Mouse (Mus musculus): ENCODE measurements around the gene Tmed5. TPM values are rescaled to one million over a fixed set of nuclear protein-coding genes. Genes with fewer than 3 reads are reported as not detected.

Tmed5 gene
- polyA plus RNA-seq, 1 experiment = 61.1 TPM

- TF ChIP-seq POLR2A (IDR thresholded peaks at IDR 0.05; ENCODE audit: low read depth, low read length) = no peak
- TF ChIP-seq CTCF (IDR thresholded peaks at IDR 0.05; ENCODE audit: borderline replicate concordance, insufficient read depth, low read length) = no peak
- Histone ChIP-seq H3K27ac (ENCODE audit: insufficient read depth, low read length) (no peak overlapping the region), H3K4me3 (ENCODE audit: insufficient read depth, low read length) (no peak overlapping the region)
These were observed 72.0 kb downstream of the Tmed5 start for GRCm38 (mm10) chr5:108060413-108060812.

More at GRCm38 (mm10) chr5:108060413-108060812, 72.0 kb downstream of the Tmed5 start:
- H3K4me1 ChIP-seq (ENCODE audit: control insufficient read depth, insufficient read depth, low read length) = no peaks in the 10 kb centered on the region

Other genes with a start within 250 kb of the Tmed5 start
- gene Rpl5, start 232.1 kb downstream of the Tmed5 start, polyA plus RNA-seq (2011; ENCODE audit: insufficient read length, low read depth, missing spikeins) = 74.5 and 90.8 TPM in 2 replicates
- 8.0 and 15.4 TPM in 2 replicates for gene Fam69a, start 145.5 kb downstream of the Tmed5 start, polyA plus RNA-seq (2011; ENCODE audit: insufficient read length, low read depth, missing spikeins)
- gene Mtf2, start 66.9 kb downstream of the Tmed5 start, polyA plus RNA-seq (2011; ENCODE audit: insufficient read length, low read depth, missing spikeins) = 29.2 and 35.3 TPM in 2 replicates
- 3.5 and 7.5 TPM in 2 replicates for gene Ccdc18, start 255 bp upstream of the Tmed5 start, polyA plus RNA-seq (2011; ENCODE audit: insufficient read length, low read depth, missing spikeins)
- gene Dr1, start 136.3 kb upstream of the Tmed5 start, polyA plus RNA-seq (2011; ENCODE audit: insufficient read length, low read depth, missing spikeins) = 32.9 and 34.8 TPM in 2 replicates
- gene Pigg, start 180.0 kb upstream of the Tmed5 start, polyA plus RNA-seq (2011; ENCODE audit: insufficient read length, low read depth, missing spikeins) = 7.9 and 8.0 TPM in 2 replicates
- 0.27 and 0.37 TPM in 2 replicates for gene Gm42517, start 235.3 kb upstream of the Tmed5 start, polyA plus RNA-seq (2011; ENCODE audit: insufficient read length, low read depth, missing spikeins)